Mouse (Mus musculus) colon, adult 2 months (tissue): ENCODE measurements around the gene Myo1c. TPM values are rescaled to one million over a fixed set of nuclear protein-coding genes. Genes with fewer than 3 reads are reported as not detected.

Experiments used
- polyA plus RNA-seq: library from polyadenylated mRNA; depleted of rRNA; stranded (reverse); fragments of >200 nt; gene quantifications from 2 replicates; pipeline ENCODE4 v1.2.3, GENCODE M21; 2012; rRNA removed

Myo1c gene
- 73.3 and 74.1 TPM in 2 replicates for polyA plus RNA-seq

GRCm38 (mm10) chr11:75650311-75650710 is at the start of gene Myo1c:
Gene Myo1c, plus strand, starts transcription at chr11:75650504.

GRCm38 (mm10) chr11:75630645-75631229 is 19.6 kb upstream of the Myo1c start, which contains the start of gene Inpp5k:
Gene Inpp5k, plus strand, starts transcription at chr11:75630988.

GRCm38 (mm10) chr11:75678747-75679438 is 28.6 kb downstream of the Myo1c start, which contains the start of gene Crk:
Gene Crk, plus strand, starts transcription at chr11:75679259.

Other genes with a start within 250 kb of the Myo1c start
- 27.8 and 32.3 TPM in 2 replicates for gene Serpinf1, start 227.8 kb upstream of the Myo1c start, polyA plus RNA-seq
- gene Serpinf2, start 210.9 kb upstream of the Myo1c start, polyA plus RNA-seq = 0.88 and 1.9 TPM in 2 replicates
- 20.5 and 24.9 TPM in 2 replicates for gene Wdr81, start 195.8 kb upstream of the Myo1c start, polyA plus RNA-seq
- gene Tlcd2, start 188.8 kb upstream of the Myo1c start, polyA plus RNA-seq = 14.5 and 19.6 TPM in 2 replicates
- gene Prpf8, start 163.7 kb upstream of the Myo1c start, polyA plus RNA-seq = 48.5 and 53.9 TPM in 2 replicates
- 12.3 and 13.1 TPM in 2 replicates for gene Rilp, start 140.4 kb upstream of the Myo1c start, polyA plus RNA-seq
- 14.3 and 15.1 TPM in 2 replicates for gene Scarf1, start 137.0 kb upstream of the Myo1c start, polyA plus RNA-seq
- 18.6 and 19.8 TPM in 2 replicates for gene Slc43a2, start 118.8 kb upstream of the Myo1c start, polyA plus RNA-seq
- gene Pitpna, start 62.4 kb upstream of the Myo1c start, polyA plus RNA-seq = 55.8 and 70.1 TPM in 2 replicates
- gene Inpp5k, start 19.5 kb upstream of the Myo1c start, polyA plus RNA-seq = 38.6 and 40.4 TPM in 2 replicates
- 198 and 236 TPM in 2 replicates for gene Crk, start 28.8 kb downstream of the Myo1c start, polyA plus RNA-seq
- 74.0 and 89.2 TPM in 2 replicates for gene Ywhae, start 82.4 kb downstream of the Myo1c start, polyA plus RNA-seq
- 0.77 and 0.91 TPM in 2 replicates for gene Doc2b, start 145.5 kb downstream of the Myo1c start, polyA plus RNA-seq